Mouse (Mus musculus): ENCODE measurements around the gene Ywhag. TPM values are rescaled to one million over a fixed set of nuclear protein-coding genes. Genes with fewer than 3 reads are reported as not detected.

The Ywhag gene
- polyA plus RNA-seq, 1 experiment from 2014 or later: 164 TPM

- H3K9me3 ChIP-seq: no peaks in the 10 kb centered on the region
- no peaks in the 10 kb centered on the region for H3K27me3 ChIP-seq
- no peak overlapping the region for H3K4me3 ChIP-seq
- WGBS: 65% methylated on average over 6 of the region's 6 CpGs
- H3K9ac ChIP-seq: no peak overlapping the region
- H3K36me3 ChIP-seq: peaks cover 57% of the 10 kb centered on the region
- no peak for ATAC-seq (ENCODE audit: insufficient number of reproducible peaks, insufficient read depth, low FRiP score, low TSS enrichment, low read depth)
- H3K4me2 ChIP-seq: no peak overlapping the region
- no peak overlapping the region for H3K27ac ChIP-seq
- H3K4me1 ChIP-seq: peaks cover 37% of the 10 kb centered on the region
Observed at GRCm38 (mm10) chr5:135929685-135930424, 4.6 kb downstream of the Ywhag start.

GRCm38 (mm10) chr5:135923901-135924300 lies 10.5 kb downstream of the Ywhag start:
- 0 out of 2 replicates have a peak, but pooled peaks cover 7% of the 10 kb centered on the region for H3K4me1 ChIP-seq
- no peaks in the 10 kb centered on the region for H3K27me3 ChIP-seq
- 94% methylated on average over 7 of the region's 7 CpGs for WGBS
- no peak overlapping the region for H3K4me3 ChIP-seq
- no peak overlapping the region for H3K4me2 ChIP-seq
- peaks cover 76% of the 10 kb centered on the region for H3K36me3 ChIP-seq
- no peak for ATAC-seq (ENCODE audit: insufficient number of reproducible peaks, insufficient read depth, low FRiP score, low TSS enrichment, low read depth)
- no peak overlapping the region for H3K9ac ChIP-seq
- H3K9me3 ChIP-seq: no peaks in the 10 kb centered on the region
- H3K27ac ChIP-seq: no peak overlapping the region

GRCm38 (mm10) chr5:135919902-135920301 lies 14.5 kb downstream of the Ywhag start:
- H3K27ac ChIP-seq: no peak overlapping the region
- ATAC-seq (ENCODE audit: insufficient number of reproducible peaks, insufficient read depth, low FRiP score, low TSS enrichment, low read depth): no peak
- no peaks in the 10 kb centered on the region for H3K4me1 ChIP-seq
- H3K9ac ChIP-seq: no peak overlapping the region
- no peaks in the 10 kb centered on the region for H3K27me3 ChIP-seq
- no peak overlapping the region for H3K4me2 ChIP-seq
- no peak overlapping the region for H3K4me3 ChIP-seq
- H3K36me3 ChIP-seq: peaks cover 78% of the 10 kb centered on the region
- no peaks in the 10 kb centered on the region for H3K9me3 ChIP-seq
- WGBS: 73% methylated on average over 3 of the region's 3 CpGs

- no peaks in the 10 kb centered on the region for H3K4me1 ChIP-seq
- H3K27me3 ChIP-seq: no peaks in the 10 kb centered on the region
- no peak for ATAC-seq (ENCODE audit: insufficient number of reproducible peaks, insufficient read depth, low FRiP score, low TSS enrichment, low read depth)
- no peak overlapping the region for H3K27ac ChIP-seq
- H3K4me2 ChIP-seq: no peak overlapping the region
- no peak overlapping the region for H3K9ac ChIP-seq
- peaks cover 80% of the 10 kb centered on the region for H3K36me3 ChIP-seq
- 92% methylated on average over 5 of the region's 5 CpGs for WGBS
- no peak overlapping the region for H3K4me3 ChIP-seq
- H3K9me3 ChIP-seq: no peaks in the 10 kb centered on the region
Observed at GRCm38 (mm10) chr5:135918593-135918992, 15.8 kb downstream of the Ywhag start.

GRCm38 (mm10) chr5:135918059-135918437 lies 16.4 kb downstream of the Ywhag start:
- Histone ChIP-seq H3K4me1 (no peaks in the 10 kb centered on the region), H3K27ac (no peak overlapping the region), H3K9me3 (no peaks in the 10 kb centered on the region), H3K9ac (no peak overlapping the region), H3K4me3 (no peak overlapping the region), H3K4me2 (no peak overlapping the region), H3K36me3 (peaks cover 83% of the 10 kb centered on the region), H3K27me3 (no peaks in the 10 kb centered on the region)
- no peak for ATAC-seq (ENCODE audit: insufficient number of reproducible peaks, insufficient read depth, low FRiP score, low TSS enrichment, low read depth)
- 94% methylated on average over 5 of the region's 5 CpGs for WGBS

- Histone ChIP-seq H3K36me3 (peaks cover 81% of the 10 kb centered on the region), H3K4me1 (no peaks in the 10 kb centered on the region), H3K9me3 (no peaks in the 10 kb centered on the region), H3K27ac (no peak overlapping the region), H3K9ac (no peak overlapping the region), H3K4me2 (no peak overlapping the region), H3K27me3 (no peaks in the 10 kb centered on the region), H3K4me3 (no peak overlapping the region)
- 94% methylated on average over 8 of the region's 8 CpGs for WGBS
- no peak for ATAC-seq (ENCODE audit: insufficient number of reproducible peaks, insufficient read depth, low FRiP score, low TSS enrichment, low read depth)
Observed at GRCm38 (mm10) chr5:135917327-135918058, 16.9 kb downstream of the Ywhag start.

GRCm38 (mm10) chr5:135916601-135917000 lies 17.8 kb downstream of the Ywhag start:
- Histone ChIP-seq H3K9me3 (no peaks in the 10 kb centered on the region), H3K4me3 (no peak overlapping the region), H3K9ac (no peak overlapping the region), H3K36me3 (peaks cover 76% of the 10 kb centered on the region), H3K4me2 (no peak overlapping the region), H3K27ac (no peak overlapping the region), H3K4me1 (no peaks in the 10 kb centered on the region), H3K27me3 (no peaks in the 10 kb centered on the region)
- WGBS: 92% methylated on average over 3 of the region's 3 CpGs
- ATAC-seq (ENCODE audit: insufficient number of reproducible peaks, insufficient read depth, low FRiP score, low TSS enrichment, low read depth): no peak

GRCm38 (mm10) chr5:135916051-135916565 lies 18.3 kb downstream of the Ywhag start:
- Histone ChIP-seq H3K27me3 (no peaks in the 10 kb centered on the region), H3K27ac (no peak overlapping the region), H3K4me3 (no peak overlapping the region), H3K36me3 (peaks cover 76% of the 10 kb centered on the region), H3K9ac (no peak overlapping the region), H3K4me1 (no peaks in the 10 kb centered on the region), H3K4me2 (no peak overlapping the region), H3K9me3 (no peaks in the 10 kb centered on the region)
- 89% methylated on average over 6 of the region's 6 CpGs for WGBS
- no peak for ATAC-seq (ENCODE audit: insufficient number of reproducible peaks, insufficient read depth, low FRiP score, low TSS enrichment, low read depth)

- no peak overlapping the region for H3K9ac ChIP-seq
- H3K4me3 ChIP-seq: no peak overlapping the region
- no peak overlapping the region for H3K4me2 ChIP-seq
- H3K9me3 ChIP-seq: no peaks in the 10 kb centered on the region
- H3K27ac ChIP-seq: no peak overlapping the region
- no peak for ATAC-seq (ENCODE audit: insufficient number of reproducible peaks, insufficient read depth, low FRiP score, low TSS enrichment, low read depth)
- no peaks in the 10 kb centered on the region for H3K27me3 ChIP-seq
- 91% methylated on average over 6 of the region's 6 CpGs for WGBS
- peaks cover 2% of the 10 kb centered on the region; the same call in 1 of the 2 replicates for H3K4me1 ChIP-seq
- peaks cover 78% of the 10 kb centered on the region for H3K36me3 ChIP-seq
Observed at GRCm38 (mm10) chr5:135914156-135914555, 20.3 kb downstream of the Ywhag start.

GRCm38 (mm10) chr5:135913201-135913600 lies 21.2 kb downstream of the Ywhag start:
- ATAC-seq (ENCODE audit: insufficient number of reproducible peaks, insufficient read depth, low FRiP score, low TSS enrichment, low read depth): no peak
- H3K9me3 ChIP-seq: no peaks in the 10 kb centered on the region
- 87% methylated on average over 5 of the region's 5 CpGs for WGBS
- peaks cover 76% of the 10 kb centered on the region for H3K36me3 ChIP-seq
- H3K9ac ChIP-seq: no peak overlapping the region
- H3K27ac ChIP-seq: no peak overlapping the region
- H3K4me2 ChIP-seq: no peak overlapping the region
- H3K27me3 ChIP-seq: no peaks in the 10 kb centered on the region
- H3K4me3 ChIP-seq: no peak overlapping the region
- peaks cover 7% of the 10 kb centered on the region; the same call in 1 of the 2 replicates for H3K4me1 ChIP-seq

- Histone ChIP-seq H3K4me1 (peaks cover 9% of the 10 kb centered on the region; the same call in 1 of the 2 replicates), H3K27ac (no peak overlapping the region), H3K9me3 (no peaks in the 10 kb centered on the region), H3K4me3 (no peak overlapping the region), H3K9ac (no peak overlapping the region), H3K27me3 (no peaks in the 10 kb centered on the region), H3K4me2 (no peak overlapping the region), H3K36me3 (peaks cover 78% of the 10 kb centered on the region)
- ATAC-seq (ENCODE audit: insufficient number of reproducible peaks, insufficient read depth, low FRiP score, low TSS enrichment, low read depth): no peak
- WGBS: 85% methylated on average over 11 of the region's 11 CpGs
Observed at GRCm38 (mm10) chr5:135911633-135912220, 22.7 kb downstream of the Ywhag start.

Measured in embryonic facial prominence, embryonic 13.5 days (tissue).